Mouse (Mus musculus): Measurements from ENCODE around the gene Adk.

DNA sequence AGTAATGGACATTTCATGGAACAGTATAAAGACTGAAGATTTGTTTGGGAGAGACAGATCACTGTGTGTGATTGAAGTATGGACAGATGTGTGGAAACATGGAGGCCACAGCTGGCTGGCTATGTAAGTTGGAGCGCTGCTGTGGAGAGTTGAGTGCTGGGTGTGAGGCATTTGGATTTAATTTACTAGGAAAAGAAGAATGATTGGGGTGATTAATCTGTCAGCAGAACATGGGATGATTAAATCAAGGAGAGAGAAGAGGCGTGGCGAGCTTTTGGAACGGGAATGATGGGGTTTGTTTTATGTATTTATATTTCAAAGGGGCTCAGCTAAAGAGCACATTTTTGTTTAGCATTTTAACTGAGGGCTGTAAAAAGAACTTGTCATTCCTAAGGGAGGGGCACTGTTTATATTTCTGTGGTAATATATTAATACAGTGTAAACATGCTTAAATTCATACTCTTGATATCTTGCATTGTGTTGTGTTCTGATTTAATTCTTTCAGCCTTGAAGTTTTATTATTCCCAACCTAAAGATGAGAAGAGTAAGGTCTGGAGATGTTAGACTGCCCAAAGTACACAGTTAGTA lies 256.1 kb downstream of the Adk start:
- no peak for TF ChIP-seq POLR2A (IDR thresholded peaks at IDR 0.05; ENCODE audit: control insufficient read depth in 1 of 2, insufficient read depth in 1 of 2, low read depth in 1 of 2, low read length in 2 of 2, poor library complexity in 1 of 2)
- TF ChIP-seq SIN3A (IDR thresholded peaks at IDR 0.05; ENCODE audit: low read length), result no peak
- no peak for TF ChIP-seq EP300 (IDR thresholded peaks at IDR 0.05; ENCODE audit: low read depth in 1 of 2, low read length in 2 of 2)
- TF ChIP-seq NRF1 (IDR thresholded peaks at IDR 0.05; ENCODE audit: insufficient read depth, low read depth, low read length, poor library complexity, severe bottlenecking), result no peak
- TF ChIP-seq JUND (IDR thresholded peaks at IDR 0.05; ENCODE audit: low read depth, low read length), result no peak
- TF ChIP-seq CTCF (IDR thresholded peaks at IDR 0.05 in 2 of 3, conservative IDR thresholded peaks at IDR 0.05 in 1 of 3; ENCODE audit: control insufficient read depth in 1 of 3, insufficient read depth in 1 of 3, low read depth in 2 of 3, low read length in 3 of 3, poor library complexity in 1 of 3, severe bottlenecking in 1 of 3), result no peak
- TF ChIP-seq ZKSCAN1 (IDR thresholded peaks at IDR 0.05; ENCODE audit: low read depth, low read length), result no peak
- no peak for TF ChIP-seq RCOR1 (IDR thresholded peaks at IDR 0.05; ENCODE audit: low read depth, low read length)
- no peak for TF ChIP-seq MAZ (IDR thresholded peaks at IDR 0.05; ENCODE audit: low read depth, low read length)
- no peak for TF ChIP-seq BHLHE40 (IDR thresholded peaks at IDR 0.05; ENCODE audit: borderline replicate concordance, low read depth, low read length)
- TF ChIP-seq ETS1 (IDR thresholded peaks at IDR 0.05; ENCODE audit: low read depth, low read length), result no peak
- TF ChIP-seq UBTF (IDR thresholded peaks at IDR 0.05; ENCODE audit: borderline replicate concordance, insufficient read depth, low read depth, low read length), result no peak
